ENCODE assay signal across 9 mouse cellular contexts in genomic region chr7:4938456-4938855, GRCm38 (mm10). TPM values are rescaled to one million over a fixed set of nuclear protein-coding genes. Genes with fewer than 3 reads are reported as not detected.
DNase-seq lines count a peak whose midpoint lies in the region.
"Had no signal": no experiment of that assay in that cellular context is flagged by ENCODE, and none has a peak within 500 bp of the region (broad histone marks: within the 10 kb centered on the region; RNA-seq: fewer than 3 reads in every experiment).

No protein-coding gene starts in this region.

- peak; percentile 81 for DNase-seq in gastrocnemius, adult 18-20 months (ENCODE audit: low spot score)
- DNase-seq in gastrocnemius, postnatal 25 days: no peak
- DNase-seq in urinary bladder, postnatal 14 days (ENCODE audit: low spot score): peak; percentile 83
- DNase-seq in urinary bladder, adult 18-20 months (ENCODE audit: low spot score in 2 of 2): no peak
- peak; percentile 65 for DNase-seq in cerebellum, adult 9-11 months
- DNase-seq in heart, postnatal 14 days: peak; percentile 76 to 85
- DNase-seq in lung, adult 18-20 months: peak; percentile 71 to 73
- peak; percentile 75 to 87 for DNase-seq in spleen, postnatal 10 days (ENCODE audit: low spot score in 2 of 2)

- intact Hi-C loops in heart, postnatal 14 days (cut with DNase I): loop anchor here (2.0 kb wide), 1 partner anchor 28 kb away; no protein-coding TSS in a partner anchor

RNA-seq across cellular contexts. Expression of gene Ssc5d, which starts 12.9 kb away (rescaled TPM):
- 1 to 10 TPM; 3.9 to 4.7 TPM for total RNA-seq in gastrocnemius, adult 18-20 months (2021)
- total RNA-seq in gastrocnemius, postnatal 25 days (2021): 10 to 100 TPM; 10.1 to 11.6 TPM
- 1 to 10 TPM; 7.8 TPM for total RNA-seq in heart, postnatal 14 days (2021)

RNA-seq across cellular contexts. Expression of gene Nat14, which starts 16.6 kb away (rescaled TPM):
- 1 to 10 TPM; 3.2 to 4.6 TPM for total RNA-seq in gastrocnemius, adult 18-20 months (2021)
- 1 to 10 TPM; 3.7 to 5.2 TPM for total RNA-seq in gastrocnemius, postnatal 25 days (2021)
- total RNA-seq in heart, postnatal 14 days (2021): 1 to 10 TPM; 5.9 to 6.1 TPM

RNA-seq across cellular contexts. Expression of gene Zfp628, which starts 23.4 kb away (rescaled TPM):
- total RNA-seq in gastrocnemius, adult 18-20 months (2021): 1 to 10 TPM; 8.7 to 8.9 TPM
- total RNA-seq in gastrocnemius, postnatal 25 days (2021): 1 to 10 TPM; 6.8 to 8.3 TPM
- 1 to 10 TPM; 9.4 to 9.6 TPM for total RNA-seq in heart, postnatal 14 days (2021)

RNA-seq across cellular contexts. Expression of gene Sbk2, which starts 25.8 kb away (rescaled TPM):
- total RNA-seq in gastrocnemius, adult 18-20 months (2021): 100 to 1,000 TPM in 1 of 2 experiments, 10 to 100 TPM in 1; 37.4 to 119 TPM
- 10 to 100 TPM; 29.0 to 60.0 TPM for total RNA-seq in gastrocnemius, postnatal 25 days (2021)
- total RNA-seq in heart, postnatal 14 days (2021): 10 to 100 TPM in 1 of 2 experiments, 1 to 10 TPM in 1; 4.2 to 11.6 TPM
- total RNA-seq: left cerebral cortex, postnatal 10 days had no signal

RNA-seq across cellular contexts. Expression of gene Gm36210, which starts 32.1 kb away (rescaled TPM):
- total RNA-seq in gastrocnemius, adult 18-20 months (2021): under 1 TPM; 0.18 to 0.64 TPM
- total RNA-seq in gastrocnemius, postnatal 25 days (2021): under 1 TPM; 0.21 to 0.36 TPM
- total RNA-seq in heart, postnatal 14 days (2021): not detected

Comparison
In these comparisons a context has a peak if more than half of its experiments do, and no peak if none do; other contexts are left out.
1. DNase-seq: peak in gastrocnemius, adult 18-20 months (single experiment), urinary bladder, postnatal 14 days (single experiment), cerebellum, adult 9-11 months (single experiment), heart, postnatal 14 days (2 of 2), lung, adult 18-20 months (2 of 2) and spleen, postnatal 10 days (2 of 2); none in gastrocnemius, postnatal 25 days (single experiment) and urinary bladder, adult 18-20 months (0 of 2).